8 mouse cellular contexts compared by ENCODE assay signal in genomic region chr11:49931853-49932252, GRCm38 (mm10). TPM values are rescaled to one million over a fixed set of nuclear protein-coding genes. Genes with fewer than 3 reads are reported as not detected.
DNase-seq lines count a peak whose midpoint lies in the region; ATAC-seq and TF ChIP-seq lines count a peak whose summit lies in the region.

No protein-coding gene starts in this region.

- WGBS in heart, embryonic 16.5 days = 5% methylated on average over 7 of the region's 7 CpGs
- 11% methylated on average over 7 of the region's 7 CpGs for WGBS in hindbrain, embryonic 11.5 days
- WGBS in midbrain, embryonic 15.5 days = 30% methylated on average over 7 of the region's 7 CpGs

- H3K27me3 ChIP-seq in heart, embryonic 16.5 days (ENCODE audit: control insufficient read depth, insufficient read depth, low read length) = no peaks in the 10 kb centered on the region; the same call in none of the 2 replicates
- no peaks in the 10 kb centered on the region for H3K27me3 ChIP-seq in hindbrain, embryonic 11.5 days (ENCODE audit: control insufficient read depth, insufficient read depth, low read length)
- H3K27me3 ChIP-seq in midbrain, embryonic 15.5 days (replicated peaks) = no peaks in the 10 kb centered on the region

- no peak overlapping the region for H3K4me3 ChIP-seq in heart, embryonic 16.5 days (ENCODE audit: low read length)
- no peak overlapping the region for H3K4me3 ChIP-seq in hindbrain, embryonic 11.5 days (ENCODE audit: low read depth, low read length)
- H3K4me3 ChIP-seq in midbrain, embryonic 15.5 days = no peak overlapping the region

- no peak overlapping the region for H3K27ac ChIP-seq in heart, embryonic 16.5 days (ENCODE audit: low read length)
- peak overlapping the region; percentile 76 for H3K27ac ChIP-seq in hindbrain, embryonic 11.5 days (ENCODE audit: low read depth, low read length)
- no peak overlapping the region for H3K27ac ChIP-seq in midbrain, embryonic 15.5 days

- no peaks in the 10 kb centered on the region for H3K36me3 ChIP-seq in heart, embryonic 16.5 days (ENCODE audit: control insufficient read depth, insufficient read depth)
- H3K36me3 ChIP-seq in hindbrain, embryonic 11.5 days (ENCODE audit: control insufficient read depth, insufficient read depth, low read length) = no peaks in the 10 kb centered on the region
- no peaks in the 10 kb centered on the region for H3K36me3 ChIP-seq in midbrain, embryonic 15.5 days (replicated peaks)

- peak; percentile 41; the same call in 1 of the 2 replicates for ATAC-seq in heart, embryonic 16.5 days (replicated peaks; ENCODE audit: extremely low read depth, insufficient read depth, low FRiP score)
- peak; percentile 92 for ATAC-seq in hindbrain, embryonic 11.5 days (ENCODE audit: low FRiP score)
- ATAC-seq in midbrain, embryonic 15.5 days (replicated peaks) = peak; percentile 67; the same call in 1 of the 2 replicates

- no peak for DNase-seq in heart, adult 8-10 months (ENCODE audit: low spot score)
- DNase-seq in brain, embryonic 14.5 days (ENCODE audit: low read depth) = peak; percentile 62
- peak; percentile 64 for DNase-seq in hindbrain, embryonic 11.5 days (ENCODE audit: low spot score)
- DNase-seq in B cell, adult 2 months = no peak
- DNase-seq in gastrocnemius, postnatal 10 days = no peak
- DNase-seq in right cerebral cortex, postnatal 25 days = no peak

- no peaks in the 10 kb centered on the region for H3K9me3 ChIP-seq in heart, embryonic 16.5 days (replicated peaks; ENCODE audit: control insufficient read depth, low read length)
- no peaks in the 10 kb centered on the region for H3K9me3 ChIP-seq in hindbrain, embryonic 11.5 days (ENCODE audit: control insufficient read depth, low read length)
- no peaks in the 10 kb centered on the region for H3K9me3 ChIP-seq in midbrain, embryonic 15.5 days

- H3K4me1 ChIP-seq in heart, embryonic 16.5 days (ENCODE audit: control insufficient read depth, insufficient read depth, low read length) = 0 out of 2 replicates have a peak, but pooled peaks cover 5% of the 10 kb centered on the region
- H3K4me1 ChIP-seq in hindbrain, embryonic 11.5 days (replicated peaks; ENCODE audit: control insufficient read depth, insufficient read depth, low read length) = peaks cover 4% of the 10 kb centered on the region
- H3K4me1 ChIP-seq in midbrain, embryonic 15.5 days = peaks cover 31% of the 10 kb centered on the region

- no peak for TF ChIP-seq POLR2A in brain, embryonic 14.5 days (IDR thresholded peaks at IDR 0.05; ENCODE audit: borderline replicate concordance, extremely low read depth, insufficient read depth, insufficient read length, poor library complexity, severe bottlenecking)

- TF ChIP-seq CTCF in brain, embryonic 14.5 days (IDR thresholded peaks at IDR 0.05; ENCODE audit: borderline replicate concordance, extremely low read depth, insufficient read depth, insufficient read length) = no peak

- no peak overlapping the region for H3K4me2 ChIP-seq in heart, embryonic 16.5 days (ENCODE audit: low read depth, low read length)
- H3K4me2 ChIP-seq in hindbrain, embryonic 11.5 days (replicated peaks; ENCODE audit: low read depth, low read length) = no peak overlapping the region
- H3K4me2 ChIP-seq in midbrain, embryonic 15.5 days = no peak overlapping the region

- no peak overlapping the region for H3K9ac ChIP-seq in heart, embryonic 16.5 days (ENCODE audit: low read length)
- H3K9ac ChIP-seq in hindbrain, embryonic 11.5 days (ENCODE audit: low read depth, low read length) = no peak overlapping the region
- H3K9ac ChIP-seq in midbrain, embryonic 15.5 days = no peak overlapping the region

RNA-seq across cellular contexts. Expression of gene Rasgef1c, which starts 30.2 kb away (rescaled TPM):
- 0.20 and 0.30 TPM in 2 replicates for polyA plus RNA-seq in heart, embryonic 16.5 days (2015; fragmentation: Nextera tagmentation; extraction: Ambion mirVana)
- total RNA-seq in heart, adult 8-10 months (2022) = under 1 TPM; 0.23 to 0.56 (median 0.44) TPM
- 10.4 and 16.4 TPM in 2 replicates for polyA plus RNA-seq in brain, embryonic 14.5 days (2012; rRNA removed)
- 4.5 and 4.6 TPM in 2 replicates for polyA plus RNA-seq in hindbrain, embryonic 11.5 days (2014; fragmentation: Nextera tagmentation; extraction: Ambion mirVana)
- 28.0 and 29.8 TPM in 2 replicates for polyA plus RNA-seq in midbrain, embryonic 15.5 days (2015; fragmentation: Nextera tagmentation; extraction: Ambion mirVana)
- 1 to 10 TPM; 1.5 to 1.7 TPM for total RNA-seq in gastrocnemius, postnatal 10 days (2021)

Comparison
In these comparisons a context has a peak if more than half of its experiments do, and no peak if none do; other contexts are left out.
1. ATAC-seq: peak in every context shown above with its lines; median percentile 92 in hindbrain, embryonic 11.5 days; 67 in midbrain, embryonic 15.5 days; 41 in heart, embryonic 16.5 days.
2. DNase-seq: peak in brain, embryonic 14.5 days (single experiment) and hindbrain, embryonic 11.5 days (single experiment); none in heart, adult 8-10 months (single experiment), B cell, adult 2 months (0 of 2), gastrocnemius, postnatal 10 days (single experiment) and right cerebral cortex, postnatal 25 days (single experiment).